Mouse (Mus musculus): Measurements from ENCODE around the gene Cdk2ap1. TPM values are rescaled to one million over a fixed set of nuclear protein-coding genes. Genes with fewer than 3 reads are reported as not detected.
"Not testable (repeated sequence)": the region's sequence is repeated elsewhere in the genome, so short reads cannot be mapped to it uniquely, and the experiment has no call there.

The Cdk2ap1 gene
- polyA plus RNA-seq, 1 experiment from 2014 or later: 23.9 TPM

- Histone ChIP-seq H3K36me3 (ENCODE audit: control insufficient read depth, insufficient read depth, low read length) (peaks cover 33% of the 10 kb centered on the region), H3K27ac (ENCODE audit: low read length) (no peak overlapping the region), H3K9me3 (ENCODE audit: control insufficient read depth, low read length) (peaks cover 3% of the 10 kb centered on the region), H3K27me3 (ENCODE audit: control insufficient read depth, insufficient read depth, low read depth, low read length) (no peaks in the 10 kb centered on the region), H3K4me2 (ENCODE audit: low read depth, low read length) (no peak overlapping the region), H3K4me1 (replicated peaks; ENCODE audit: control insufficient read depth, insufficient read depth, low read length) (no peaks in the 10 kb centered on the region), H3K9ac (ENCODE audit: low read length) (no peak overlapping the region), H3K4me3 (ENCODE audit: low read length) (no peak overlapping the region)
- ATAC-seq (ENCODE audit: low read depth): no peak
- 92% methylated on average over 11 of the region's 11 CpGs for WGBS
These were observed 52.8 kb downstream of the Cdk2ap1 start for GRCm38 (mm10) chr5:124310091-124310490.

GRCm38 (mm10) chr5:124309155-124309554, 53.7 kb downstream of the Cdk2ap1 start:
- no peak for ATAC-seq (ENCODE audit: low read depth)
- H3K27ac ChIP-seq (ENCODE audit: low read length): no peak overlapping the region
- peaks cover 3% of the 10 kb centered on the region for H3K9me3 ChIP-seq (ENCODE audit: control insufficient read depth, low read length)
- 83% methylated on average over 10 of the region's 10 CpGs for WGBS
- H3K36me3 ChIP-seq (ENCODE audit: control insufficient read depth, insufficient read depth, low read length): peaks cover 29% of the 10 kb centered on the region
- no peak overlapping the region for H3K4me2 ChIP-seq (ENCODE audit: low read depth, low read length)
- H3K27me3 ChIP-seq (ENCODE audit: control insufficient read depth, insufficient read depth, low read depth, low read length): no peaks in the 10 kb centered on the region
- H3K4me1 ChIP-seq (replicated peaks; ENCODE audit: control insufficient read depth, insufficient read depth, low read length): no peaks in the 10 kb centered on the region
- H3K9ac ChIP-seq (ENCODE audit: low read length): no peak overlapping the region
- no peak overlapping the region for H3K4me3 ChIP-seq (ENCODE audit: low read length)

- H3K4me3 ChIP-seq (ENCODE audit: low read length); H3K4me2 ChIP-seq (ENCODE audit: low read depth, low read length); H3K27ac ChIP-seq (ENCODE audit: low read length); ATAC-seq (ENCODE audit: low read depth); H3K27me3 ChIP-seq (ENCODE audit: control insufficient read depth, insufficient read depth, low read depth, low read length); H3K9ac ChIP-seq (ENCODE audit: low read length); H3K4me1 ChIP-seq (replicated peaks; ENCODE audit: control insufficient read depth, insufficient read depth, low read length); H3K9me3 ChIP-seq (ENCODE audit: control insufficient read depth, low read length): not testable (repeated sequence)
- peaks cover 16% of the 10 kb centered on the region for H3K36me3 ChIP-seq (ENCODE audit: control insufficient read depth, insufficient read depth, low read length)
- WGBS: 87% methylated on average over 6 of the region's 6 CpGs
These were observed 60.0 kb downstream of the Cdk2ap1 start for GRCm38 (mm10) chr5:124302853-124303252.

GRCm38 (mm10) chr5:124300132-124300531, 62.8 kb downstream of the Cdk2ap1 start:
- Histone ChIP-seq H3K36me3 (ENCODE audit: control insufficient read depth, insufficient read depth, low read length) (peaks cover 26% of the 10 kb centered on the region), H3K27me3 (ENCODE audit: control insufficient read depth, insufficient read depth, low read depth, low read length) (no peaks in the 10 kb centered on the region), H3K4me3 (ENCODE audit: low read length) (no peak overlapping the region), H3K9ac (ENCODE audit: low read length) (no peak overlapping the region), H3K27ac (ENCODE audit: low read length) (no peak overlapping the region), H3K9me3 (ENCODE audit: control insufficient read depth, low read length) (no peaks in the 10 kb centered on the region), H3K4me1 (replicated peaks; ENCODE audit: control insufficient read depth, insufficient read depth, low read length) (no peaks in the 10 kb centered on the region), H3K4me2 (ENCODE audit: low read depth, low read length) (no peak overlapping the region)
- WGBS: 56% methylated on average over 4 of the region's 4 CpGs
- ATAC-seq (ENCODE audit: low read depth): no peak

- 47% methylated on average over 3 of the region's 4 CpGs for WGBS
- not testable (repeated sequence) for H3K9ac ChIP-seq (ENCODE audit: low read length); H3K4me1 ChIP-seq (replicated peaks; ENCODE audit: control insufficient read depth, insufficient read depth, low read length); ATAC-seq (ENCODE audit: low read depth); H3K4me2 ChIP-seq (ENCODE audit: low read depth, low read length); H3K27ac ChIP-seq (ENCODE audit: low read length); H3K4me3 ChIP-seq (ENCODE audit: low read length); H3K9me3 ChIP-seq (ENCODE audit: control insufficient read depth, low read length); H3K27me3 ChIP-seq (ENCODE audit: control insufficient read depth, insufficient read depth, low read depth, low read length)
- H3K36me3 ChIP-seq (ENCODE audit: control insufficient read depth, insufficient read depth, low read length): peaks cover 26% of the 10 kb centered on the region
These were observed 63.6 kb downstream of the Cdk2ap1 start for GRCm38 (mm10) chr5:124299307-124299706.

- whole genome bisulfite sequencing: 90% methylated on average over 4 of the region's 4 CpGs
- no peak for ATAC-seq (ENCODE audit: low read depth)
- Histone ChIP-seq H3K36me3 (ENCODE audit: control insufficient read depth, insufficient read depth, low read length) (peaks cover 26% of the 10 kb centered on the region), H3K4me1 (replicated peaks; ENCODE audit: control insufficient read depth, insufficient read depth, low read length) (no peaks in the 10 kb centered on the region), H3K9me3 (ENCODE audit: control insufficient read depth, low read length) (no peaks in the 10 kb centered on the region), H3K4me2 (ENCODE audit: low read depth, low read length) (no peak overlapping the region), H3K9ac (ENCODE audit: low read length) (no peak overlapping the region), H3K4me3 (ENCODE audit: low read length) (no peak overlapping the region), H3K27me3 (ENCODE audit: control insufficient read depth, insufficient read depth, low read depth, low read length) (no peaks in the 10 kb centered on the region), H3K27ac (ENCODE audit: low read length) (no peak overlapping the region)
These were observed 66.4 kb downstream of the Cdk2ap1 start for GRCm38 (mm10) chr5:124296475-124296874.

Other genes starting within 250 kb of the Cdk2ap1 start
- 98.8 and 99.9 TPM in 2 replicates for gene Arl6ip4, start 247.0 kb downstream of the Cdk2ap1 start, polyA plus RNA-seq (2015; fragmentation: Nextera tagmentation; extraction: Ambion mirVana)
- 6.6 and 9.2 TPM in 2 replicates for gene Pitpnm2, start 113.3 kb downstream of the Cdk2ap1 start, polyA plus RNA-seq (2015; fragmentation: Nextera tagmentation; extraction: Ambion mirVana)
- gene Mphosph9, start 35.1 kb downstream of the Cdk2ap1 start, polyA plus RNA-seq (2015; fragmentation: Nextera tagmentation; extraction: Ambion mirVana): 13.3 and 15.1 TPM in 2 replicates
- 18.1 and 19.7 TPM in 2 replicates for gene 2810006K23Rik, start 35.0 kb downstream of the Cdk2ap1 start, polyA plus RNA-seq (2015; fragmentation: Nextera tagmentation; extraction: Ambion mirVana)
- gene Sbno1, start 62.9 kb upstream of the Cdk2ap1 start, polyA plus RNA-seq (2015; fragmentation: Nextera tagmentation; extraction: Ambion mirVana): 80.8 and 81.2 TPM in 2 replicates
- gene Kmt5a, start 76.8 kb upstream of the Cdk2ap1 start, polyA plus RNA-seq (2015; fragmentation: Nextera tagmentation; extraction: Ambion mirVana): 31.3 and 32.2 TPM in 2 replicates
- 29.4 and 32.7 TPM in 2 replicates for gene Rilpl2, start 115.3 kb upstream of the Cdk2ap1 start, polyA plus RNA-seq (2015; fragmentation: Nextera tagmentation; extraction: Ambion mirVana)
- 23.0 and 25.6 TPM in 2 replicates for gene Snrnp35, start 120.1 kb upstream of the Cdk2ap1 start, polyA plus RNA-seq (2015; fragmentation: Nextera tagmentation; extraction: Ambion mirVana)
- gene Rilpl1, start 168.3 kb upstream of the Cdk2ap1 start, polyA plus RNA-seq (2015; fragmentation: Nextera tagmentation; extraction: Ambion mirVana): 17.1 and 18.6 TPM in 2 replicates
- 599 and 611 TPM in 2 replicates for gene Tmed2, start 177.6 kb upstream of the Cdk2ap1 start, polyA plus RNA-seq (2015; fragmentation: Nextera tagmentation; extraction: Ambion mirVana)
- 11.2 and 12.0 TPM in 2 replicates for gene Ddx55, start 189.8 kb upstream of the Cdk2ap1 start, polyA plus RNA-seq (2015; fragmentation: Nextera tagmentation; extraction: Ambion mirVana)
- gene Eif2b1, start 216.0 kb upstream of the Cdk2ap1 start, polyA plus RNA-seq (2015; fragmentation: Nextera tagmentation; extraction: Ambion mirVana): 68.8 and 71.1 TPM in 2 replicates
- gene Gtf2h3, start 216.1 kb upstream of the Cdk2ap1 start, polyA plus RNA-seq (2015; fragmentation: Nextera tagmentation; extraction: Ambion mirVana): 52.1 and 54.4 TPM in 2 replicates

Measured in lung, embryonic 16.5 days (tissue).